Mouse (Mus musculus) hindbrain, embryonic 11.5 days (tissue): ENCODE measurements around the gene Jund. TPM values are rescaled to one million over a fixed set of nuclear protein-coding genes. Genes with fewer than 3 reads are reported as not detected.
A peak's percentile ranks its signal among the peaks of the same experiment; 100 is the strongest.

Source experiments
- ATAC-seq: fragments of 200-750 bp; cut with Nextera tagmentation; 2 replicates; pipeline ENCODE4 v1.8.0; 2017; ENCODE audit warnings: mild to moderate bottlenecking, moderate TSS enrichment, moderate library complexity; ENCODE audit not compliant: low FRiP score
- DNase-seq: peaks from one replicate; pipeline ENCODE4 v3.0.0-alpha.2; 2015; ENCODE audit warnings: low spot score
- H3K27ac ChIP-seq: fragments of 300-500 bp; sonication (generic); 2 replicates; pipeline ENCODE4 v1.5.1; 2014; ENCODE audit warnings: mild to moderate bottlenecking, low read depth, low read length
- H3K27me3 ChIP-seq: fragments of 300-500 bp; sonication (generic); 2 replicates; pipeline ENCODE4 v1.6.1; 2014; ENCODE audit warnings: mild to moderate bottlenecking, low read length, moderate library complexity, mixed read lengths; ENCODE audit not compliant: control insufficient read depth, insufficient read depth
- H3K36me3 ChIP-seq: fragments of 300-500 bp; sonication (generic); 2 replicates; pipeline ENCODE4 v1.6.1; 2014; ENCODE audit warnings: mild to moderate bottlenecking, low read length, moderate library complexity, mixed read lengths; ENCODE audit not compliant: control insufficient read depth, insufficient read depth
- H3K4me1 ChIP-seq: fragments of 300-500 bp; sonication (generic); replicated peaks from 2 replicates; pipeline ENCODE4 v1.6.1; 2014; ENCODE audit warnings: low read length, mixed read lengths; ENCODE audit not compliant: control insufficient read depth, insufficient read depth
- H3K4me2 ChIP-seq: fragments of 300-500 bp; sonication (generic); replicated peaks from 2 replicates; pipeline ENCODE4 v1.6.1; 2014; ENCODE audit warnings: mild to moderate bottlenecking, low read depth, low read length
- H3K4me3 ChIP-seq: fragments of 300-500 bp; sonication (generic); 2 replicates; pipeline ENCODE4 v1.5.1; 2014; ENCODE audit warnings: low read depth, low read length
- H3K9ac ChIP-seq: fragments of 300-500 bp; sonication (generic); 2 replicates; pipeline ENCODE4 v1.6.1; 2014; ENCODE audit warnings: low read depth, low read length
- H3K9me3 ChIP-seq: fragments of 300-500 bp; sonication (generic); 2 replicates; pipeline ENCODE4 v1.6.1; 2016; ENCODE audit warnings: low read length; ENCODE audit not compliant: control insufficient read depth
- WGBS: fragments of 180-500 bp; shearing (Covaris S2); extraction: QIAGEN DNeasy Blood & Tissue Kit; methylation state at CpG from one replicate; pipeline ENCODE4 v1.1.7; 2014; 5-methylcytosine and 5-hydroxymethylcytosine counted together
- polyA plus RNA-seq: library from polyadenylated mRNA; unstranded; fragments of >200 nt; fragmentation: Nextera tagmentation; extraction: Ambion mirVana; gene quantifications from 2 replicates; pipeline ENCODE4 v1.2.1, GENCODE M21; 2014

The Jund gene
- polyA plus RNA-seq, 1 experiment from 2014 or later = 126 TPM

DNA sequence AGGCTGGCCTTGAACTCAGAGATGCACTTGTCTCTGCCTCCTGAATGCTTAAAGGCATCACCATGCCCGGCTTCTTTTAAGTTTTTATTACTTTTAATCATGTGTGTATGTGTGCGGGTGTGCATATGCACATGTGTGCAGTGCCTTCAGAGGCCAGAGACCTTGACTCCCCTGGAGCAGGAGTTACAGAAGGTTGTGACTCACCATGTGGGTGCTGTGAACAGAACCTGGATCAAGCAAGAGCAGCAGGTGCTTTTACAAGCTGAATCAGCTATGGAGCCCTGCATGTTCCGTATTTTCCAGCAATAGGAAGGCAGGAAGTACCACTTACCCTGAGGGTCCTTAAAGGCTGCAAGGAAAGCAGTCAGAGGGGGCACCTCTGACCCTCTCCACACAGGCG is 7.5 kb upstream of the Jund start:
- peak; percentile 1; the same call in 1 of the 2 replicates for ATAC-seq
- no peaks in the 10 kb centered on the region for H3K9me3 ChIP-seq

DNA sequence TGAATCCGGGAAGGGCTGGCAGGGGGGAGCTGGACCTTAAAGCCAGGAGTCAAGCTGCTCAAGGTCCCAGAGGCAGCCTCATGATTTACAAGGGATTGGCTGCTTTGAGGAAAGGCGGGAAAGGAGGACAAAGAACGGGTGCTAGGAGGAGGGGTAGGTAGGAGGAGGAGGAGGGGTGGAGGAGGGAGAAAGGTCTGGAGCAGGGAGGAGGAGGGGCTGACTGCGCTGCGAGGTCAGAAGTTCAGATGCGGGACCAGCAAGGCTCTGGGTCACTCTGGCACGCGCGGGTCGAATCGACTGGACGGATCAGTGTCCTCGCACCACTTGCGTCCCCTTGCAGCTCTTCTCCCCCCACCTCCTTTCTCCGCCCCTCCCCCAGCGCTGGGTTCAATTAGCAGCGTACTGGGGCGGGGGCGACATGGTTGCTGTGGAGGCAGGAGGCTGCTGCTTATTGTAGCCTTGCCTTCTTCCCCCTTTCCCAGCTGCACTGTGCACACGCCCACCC is 7.0 kb upstream of the Jund start:
- no peaks in the 10 kb centered on the region for H3K36me3 ChIP-seq
- DNase-seq = peak; percentile 87
- H3K4me3 ChIP-seq = peak overlapping the region; percentile 18
- peak; percentile 77 for ATAC-seq
- WGBS = under 1% methylated on average over 20 of the region's 20 CpGs
- peaks cover 16% of the 10 kb centered on the region for H3K4me1 ChIP-seq
- H3K9me3 ChIP-seq = no peaks in the 10 kb centered on the region
- peak overlapping the region; percentile 54 for H3K4me2 ChIP-seq
- peak overlapping the region; percentile 69 for H3K9ac ChIP-seq
- peak overlapping the region; percentile 84 for H3K27ac ChIP-seq
- H3K27me3 ChIP-seq = no peaks in the 10 kb centered on the region

More for the DNA sequence above, 7.5 kb upstream of the Jund start:
- Histone ChIP-seq H3K4me2 (peak overlapping the region; percentile 54), H3K36me3 (no peaks in the 10 kb centered on the region), H3K27me3 (no peaks in the 10 kb centered on the region), H3K27ac (peak overlapping the region; percentile 84), H3K4me1 (peaks cover 11% of the 10 kb centered on the region), H3K4me3 (peak overlapping the region; percentile 18; the same call in 1 of the 2 replicates), H3K9ac (peak overlapping the region; percentile 69)
- no peak for DNase-seq
- 54% methylated on average over 4 of the region's 4 CpGs for WGBS

DNA sequence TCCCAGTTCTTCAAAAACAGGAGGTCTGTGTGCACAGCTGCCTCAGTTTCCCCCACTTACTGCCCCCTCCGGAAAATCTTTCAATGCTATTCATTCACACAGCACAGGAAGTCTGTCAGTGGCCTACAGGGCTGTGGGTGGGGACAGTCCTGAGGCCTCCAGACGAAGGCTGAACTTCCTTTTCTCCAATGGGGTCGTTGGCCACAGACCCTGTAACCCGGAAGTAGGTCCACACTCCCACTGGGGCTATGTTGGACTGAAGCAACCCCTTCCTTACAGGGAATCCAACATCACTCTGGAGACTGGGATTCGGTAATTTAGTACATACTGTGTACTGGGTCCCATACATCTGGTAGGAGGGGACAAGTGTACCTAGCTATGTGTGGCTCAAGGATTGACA is 5.1 kb upstream of the Jund start:
- Histone ChIP-seq H3K9ac (no peak overlapping the region), H3K9me3 (no peaks in the 10 kb centered on the region), H3K27ac (no peak overlapping the region), H3K27me3 (no peaks in the 10 kb centered on the region), H3K4me1 (peaks cover 23% of the 10 kb centered on the region), H3K4me2 (no peak overlapping the region), H3K4me3 (no peak overlapping the region), H3K36me3 (no peaks in the 10 kb centered on the region)
- DNase-seq (no peak), ATAC-seq (no peak)
- 72% methylated on average over 5 of the region's 5 CpGs for WGBS

DNA sequence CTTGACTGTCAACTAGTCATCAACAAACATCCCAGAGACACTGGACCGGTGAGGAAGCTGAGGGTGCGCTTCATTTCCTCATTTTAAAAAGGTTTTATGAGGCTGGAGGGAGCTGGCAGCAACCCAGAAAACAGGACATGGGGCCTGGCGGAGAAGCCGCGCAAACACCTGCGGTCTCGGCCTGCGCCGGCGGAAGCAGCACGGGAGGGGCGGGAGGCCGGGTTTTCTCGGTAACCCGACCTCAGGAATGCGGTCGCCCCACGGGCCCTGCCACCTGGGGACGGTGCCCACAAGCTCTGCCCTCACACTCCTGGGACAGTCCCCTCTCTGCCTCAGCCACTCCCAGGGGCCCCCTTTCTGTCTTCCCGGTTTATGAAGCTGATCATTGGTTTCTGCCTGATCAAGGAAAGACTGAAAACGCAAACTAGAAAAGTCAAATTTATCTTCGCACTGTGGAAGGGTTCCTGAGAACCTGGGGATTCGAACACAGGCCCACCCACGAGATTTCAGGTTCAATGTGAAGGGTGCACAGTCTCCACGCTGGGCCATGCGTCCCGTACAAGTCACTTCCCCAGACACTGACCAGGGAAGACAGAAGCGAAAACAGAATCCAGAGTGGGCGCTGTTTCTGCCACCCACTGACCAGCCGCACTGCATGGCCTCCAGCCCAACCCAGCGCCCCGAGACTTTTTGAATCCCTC is 3.3 kb upstream of the Jund start:
- H3K27ac ChIP-seq = peak overlapping the region; percentile 58
- no peak overlapping the region for H3K4me3 ChIP-seq
- WGBS = 31% methylated on average over 32 of the region's 32 CpGs
- H3K36me3 ChIP-seq = no peaks in the 10 kb centered on the region
- DNase-seq (no peak), ATAC-seq (no peak)
- H3K27me3 ChIP-seq = no peaks in the 10 kb centered on the region
- H3K9ac ChIP-seq = 0 out of 2 replicates have a peak overlapping the region, but pooled peaks have one; percentile 7
- H3K4me1 ChIP-seq = peaks cover 23% of the 10 kb centered on the region
- H3K9me3 ChIP-seq = no peaks in the 10 kb centered on the region
- no peak overlapping the region for H3K4me2 ChIP-seq

GRCm38 (mm10) chr8:70696019-70696885 is 2.5 kb upstream of the Jund start:
- ATAC-seq = no peak
- H3K36me3 ChIP-seq = no peaks in the 10 kb centered on the region
- H3K9ac ChIP-seq = peak overlapping the region; percentile 40; the same call in 1 of the 2 replicates

GRCm38 (mm10) chr8:70696946-70697345 is 1.8 kb upstream of the Jund start:
- H3K27me3 ChIP-seq = no peaks in the 10 kb centered on the region

More at GRCm38 (mm10) chr8:70696019-70696885, 2.5 kb upstream of the Jund start:
- H3K9me3 ChIP-seq = no peaks in the 10 kb centered on the region
- peaks cover 26% of the 10 kb centered on the region for H3K4me1 ChIP-seq
- no peak overlapping the region; the same call in 1 of the 2 replicates for H3K4me3 ChIP-seq
- peak; percentile 84 for DNase-seq
- H3K4me2 ChIP-seq = peak overlapping the region; percentile 50
- H3K27ac ChIP-seq = peak overlapping the region; percentile 68
- 5% methylated on average over 31 of the region's 31 CpGs for WGBS
- no peaks in the 10 kb centered on the region for H3K27me3 ChIP-seq

GRCm38 (mm10) chr8:70697366-70698250 is 1.1 kb upstream of the Jund start:
- no peak for DNase-seq
- H3K4me1 ChIP-seq = peaks cover 24% of the 10 kb centered on the region

More at GRCm38 (mm10) chr8:70696946-70697345, 1.8 kb upstream of the Jund start:
- peaks cover 25% of the 10 kb centered on the region for H3K4me1 ChIP-seq
- H3K4me3 ChIP-seq = no peak overlapping the region
- H3K9ac ChIP-seq = peak overlapping the region; percentile 40; the same call in 1 of the 2 replicates
- peak overlapping the region; percentile 68 for H3K27ac ChIP-seq
- no peak for DNase-seq
- ATAC-seq = no peak
- no peaks in the 10 kb centered on the region for H3K36me3 ChIP-seq
- H3K4me2 ChIP-seq = peak overlapping the region; percentile 50
- WGBS = 55% methylated on average over 4 of the region's 4 CpGs
- H3K9me3 ChIP-seq = no peaks in the 10 kb centered on the region

More at GRCm38 (mm10) chr8:70697366-70698250, 1.1 kb upstream of the Jund start:
- Histone ChIP-seq H3K9me3 (no peaks in the 10 kb centered on the region), H3K27ac (peak overlapping the region; percentile 99), H3K36me3 (no peaks in the 10 kb centered on the region; the same call in 1 of the 2 replicates), H3K9ac (no peak overlapping the region), H3K4me2 (peak overlapping the region; percentile 60), H3K4me3 (0 out of 2 replicates have a peak overlapping the region, but pooled peaks have one; percentile 99), H3K27me3 (no peaks in the 10 kb centered on the region)
- ATAC-seq = no peak
- 79% methylated on average over 12 of the region's 12 CpGs for WGBS
